Mouse (Mus musculus) 3T3-L1 (cell line): ENCODE results near the gene Pim3.

ENCODE experiments used
- DNase-seq: peaks from one replicate; pipeline ENCODE4 v3.0.0-alpha.2; 2015; ENCODE audit warnings: low read depth, low spot score

Pim3 gene

DNA sequence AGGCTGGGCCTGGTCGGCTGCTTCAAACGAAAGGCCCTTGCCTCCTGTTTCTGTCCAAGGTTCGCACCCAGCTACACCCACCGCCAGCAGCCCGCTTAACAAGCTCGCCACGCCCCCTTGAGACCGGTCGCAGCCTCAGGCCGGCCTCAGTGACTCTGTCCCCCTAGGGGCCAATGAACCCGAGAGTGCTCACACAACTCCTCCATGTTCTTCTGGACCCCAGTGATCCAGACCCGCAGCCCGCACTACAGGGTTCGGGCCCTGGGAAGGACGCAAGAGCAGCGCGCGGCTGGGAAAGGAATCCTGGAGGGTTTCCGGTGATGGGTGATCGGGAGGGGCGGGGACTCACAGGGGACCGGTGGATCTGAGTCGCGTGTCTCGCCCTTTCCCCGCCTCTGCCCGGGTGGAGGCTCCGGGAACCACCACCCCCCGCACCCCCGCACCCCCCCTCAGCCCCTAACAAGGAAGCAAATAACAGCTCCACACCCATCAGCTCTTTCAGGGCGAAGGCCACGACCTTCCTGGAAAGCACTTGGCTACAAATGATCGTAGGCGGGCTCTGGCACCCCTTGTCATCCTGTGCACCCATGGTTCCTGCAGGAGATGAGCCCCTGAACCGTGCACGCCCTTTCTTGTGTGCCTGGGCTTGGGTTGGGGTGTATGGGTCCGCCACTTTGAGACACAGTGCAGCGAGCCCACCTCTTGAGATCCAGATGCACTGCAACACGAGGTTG lies 24.6 kb upstream of the Pim3 start:
- peak; percentile 66 for DNase-seq

GRCm38 (mm10) chr15:88837977-88838376 lies 24.0 kb upstream of the Pim3 start:
- peak; percentile 48 for DNase-seq

GRCm38 (mm10) chr15:88839271-88839670 lies 22.7 kb upstream of the Pim3 start:
- no peak for DNase-seq

- DNase-seq: no peak
Observed at GRCm38 (mm10) chr15:88840126-88840525, 21.9 kb upstream of the Pim3 start.

DNA sequence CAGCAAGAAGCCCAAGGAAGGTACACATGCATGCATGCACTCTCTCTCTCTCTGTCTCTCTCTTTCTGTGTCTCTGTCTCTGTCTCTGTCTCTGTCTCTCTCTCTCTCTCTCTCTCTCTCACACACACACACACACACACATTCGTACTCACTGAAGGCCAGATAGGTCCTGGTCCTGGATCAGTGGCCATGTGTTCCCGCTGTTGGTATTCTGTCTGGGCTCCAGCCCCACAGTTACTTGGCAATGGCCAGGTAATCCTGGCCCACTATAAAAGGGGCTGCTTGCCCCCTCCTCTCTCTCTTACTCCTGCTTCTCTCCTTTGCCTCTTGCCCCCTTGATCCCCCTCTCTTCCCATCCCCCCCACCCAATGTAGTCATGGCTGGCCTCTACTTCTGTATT lies 20.8 kb upstream of the Pim3 start:
- DNase-seq: no peak

DNA sequence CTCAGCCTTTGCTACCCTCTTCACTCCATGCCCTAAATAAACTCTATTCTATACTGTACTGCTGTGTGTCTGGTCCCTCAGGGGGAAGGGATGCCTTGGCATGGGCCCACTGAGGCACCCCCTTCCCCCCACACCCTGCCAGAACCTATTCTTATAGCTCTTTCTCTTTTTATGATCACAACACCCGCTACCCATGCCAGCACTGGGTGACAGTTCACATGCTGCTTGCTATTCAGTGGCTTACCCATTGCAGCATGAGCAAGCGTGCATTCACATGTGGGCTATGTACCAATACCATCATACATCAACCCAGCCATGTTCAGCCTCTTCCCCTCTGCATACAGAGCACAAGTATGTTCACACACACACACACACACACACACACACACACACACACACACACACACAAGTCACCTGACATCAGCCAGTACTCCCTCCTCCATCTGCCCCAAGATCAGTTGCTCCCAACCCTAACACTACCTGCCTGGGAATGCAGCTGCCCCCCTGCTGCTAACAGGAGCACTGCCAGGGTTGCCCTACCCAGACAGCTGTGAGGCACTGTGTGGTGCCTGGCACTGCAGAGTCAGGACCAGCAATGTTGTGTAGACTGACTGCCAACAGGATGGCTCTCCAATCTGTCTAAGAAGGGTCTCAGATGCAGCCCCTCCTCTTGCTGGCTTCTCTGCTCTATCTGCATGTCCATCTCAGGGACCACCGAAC lies 20.2 kb upstream of the Pim3 start:
- no peak for DNase-seq

GRCm38 (mm10) chr15:88842300-88842673 lies 19.7 kb upstream of the Pim3 start:
- no peak for DNase-seq

DNA sequence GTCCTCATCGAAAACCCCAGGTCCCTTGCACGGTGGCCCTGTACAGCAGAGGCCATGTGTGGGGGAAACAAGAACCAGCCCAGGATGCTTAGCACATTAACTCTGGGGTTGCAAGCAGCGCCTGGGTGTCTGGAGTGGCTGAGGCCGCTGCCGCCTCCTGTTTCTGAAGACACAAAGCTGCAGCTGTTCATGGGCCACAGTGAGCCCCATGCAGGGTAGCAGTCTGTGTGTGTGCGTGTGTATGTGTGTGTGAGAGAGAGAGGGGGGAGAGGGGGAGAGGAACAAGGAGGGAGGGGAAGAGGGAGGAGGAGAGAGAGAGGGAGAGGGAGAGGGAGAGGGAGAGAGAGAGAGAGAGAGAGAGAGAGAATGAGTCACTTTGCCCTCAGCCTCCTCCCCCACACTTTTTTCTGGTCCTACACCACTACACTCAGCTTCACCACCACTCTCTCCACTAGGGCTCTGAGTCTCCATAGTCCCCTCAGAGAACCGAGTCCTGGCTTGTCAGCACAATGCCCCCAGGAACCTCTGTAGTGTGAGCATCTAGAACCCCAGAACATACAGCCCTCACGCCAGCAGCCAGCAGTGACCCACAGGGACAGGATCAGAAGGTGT lies 18.4 kb upstream of the Pim3 start:
- peak; percentile 66 for DNase-seq

- no peak for DNase-seq
Observed at GRCm38 (mm10) chr15:88844966-88845365, 17.0 kb upstream of the Pim3 start.

- no peak for DNase-seq
Observed at GRCm38 (mm10) chr15:88848661-88849060, 13.3 kb upstream of the Pim3 start.

DNA sequence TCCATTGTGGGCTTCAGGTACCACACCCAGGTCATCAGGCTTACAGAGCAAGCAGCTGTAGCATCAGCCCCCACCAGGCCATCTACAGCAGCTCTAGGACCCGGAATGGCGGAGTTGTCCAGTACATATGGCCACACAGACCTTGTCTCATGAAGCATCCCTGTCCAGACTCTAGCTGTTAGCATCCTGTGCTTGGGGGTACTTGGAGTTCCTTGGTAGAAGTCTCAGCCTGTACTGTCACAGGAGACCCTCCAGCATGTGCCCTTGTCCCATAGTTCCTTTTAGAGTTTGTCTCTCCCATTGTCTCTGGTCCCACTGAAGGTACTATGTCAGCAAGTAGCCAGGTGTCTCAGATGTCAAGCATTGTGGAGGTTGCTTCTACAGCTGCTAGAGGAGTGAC lies 12.4 kb upstream of the Pim3 start:
- no peak for DNase-seq

DNA sequence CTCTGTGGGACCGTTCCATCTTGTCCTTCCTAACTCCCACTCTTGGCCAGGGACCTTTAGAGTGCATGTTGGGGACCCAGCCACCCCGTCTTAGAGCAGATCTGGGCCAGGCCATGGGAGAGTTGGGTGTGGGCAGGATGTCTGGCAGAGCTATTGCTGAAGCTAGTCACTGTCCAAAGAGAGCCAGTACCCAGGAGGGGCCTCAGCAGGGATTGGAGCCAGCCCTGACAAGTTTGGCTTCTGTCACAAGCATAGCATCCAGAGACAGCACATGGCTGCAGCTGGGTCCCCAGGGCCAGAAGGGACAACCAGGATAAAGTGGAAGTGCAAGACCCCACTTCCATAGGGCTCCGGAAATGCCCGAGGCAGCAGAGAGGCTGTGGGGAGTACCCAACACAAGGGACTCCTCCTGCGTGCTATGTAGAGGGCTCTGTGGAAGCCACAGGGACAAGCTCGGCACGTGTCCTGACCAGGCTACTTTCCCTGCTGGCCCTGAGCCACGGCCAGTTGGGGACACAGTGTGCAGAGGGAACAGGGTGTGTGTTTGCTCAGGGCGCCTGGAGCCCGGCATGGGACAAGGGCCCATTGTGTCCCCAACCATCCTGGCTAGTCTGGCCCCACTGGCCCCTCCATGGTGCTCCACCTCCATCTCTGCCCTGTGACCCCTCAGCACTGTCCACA lies 11.7 kb upstream of the Pim3 start:
- no peak for DNase-seq

DNA sequence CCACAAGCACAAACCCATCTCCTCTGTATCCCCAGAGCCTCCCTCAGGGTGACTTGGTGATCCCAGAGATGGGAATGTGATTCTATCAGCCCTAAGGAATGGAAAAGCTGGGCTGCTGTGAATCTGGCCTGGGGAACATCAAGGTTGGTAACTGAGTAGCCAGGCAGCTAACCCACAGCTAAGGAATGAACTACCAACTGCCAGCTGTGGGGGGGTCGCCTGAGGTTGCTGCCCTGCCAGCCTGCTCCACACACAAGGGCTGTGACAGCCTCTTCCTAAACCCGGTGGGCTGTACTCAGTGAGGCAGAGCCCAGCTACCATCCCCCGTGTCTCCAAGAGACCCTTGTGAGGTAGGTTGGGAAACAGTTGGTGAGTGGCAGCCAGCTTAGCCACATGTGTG lies 10.9 kb upstream of the Pim3 start:
- no peak for DNase-seq

DNA sequence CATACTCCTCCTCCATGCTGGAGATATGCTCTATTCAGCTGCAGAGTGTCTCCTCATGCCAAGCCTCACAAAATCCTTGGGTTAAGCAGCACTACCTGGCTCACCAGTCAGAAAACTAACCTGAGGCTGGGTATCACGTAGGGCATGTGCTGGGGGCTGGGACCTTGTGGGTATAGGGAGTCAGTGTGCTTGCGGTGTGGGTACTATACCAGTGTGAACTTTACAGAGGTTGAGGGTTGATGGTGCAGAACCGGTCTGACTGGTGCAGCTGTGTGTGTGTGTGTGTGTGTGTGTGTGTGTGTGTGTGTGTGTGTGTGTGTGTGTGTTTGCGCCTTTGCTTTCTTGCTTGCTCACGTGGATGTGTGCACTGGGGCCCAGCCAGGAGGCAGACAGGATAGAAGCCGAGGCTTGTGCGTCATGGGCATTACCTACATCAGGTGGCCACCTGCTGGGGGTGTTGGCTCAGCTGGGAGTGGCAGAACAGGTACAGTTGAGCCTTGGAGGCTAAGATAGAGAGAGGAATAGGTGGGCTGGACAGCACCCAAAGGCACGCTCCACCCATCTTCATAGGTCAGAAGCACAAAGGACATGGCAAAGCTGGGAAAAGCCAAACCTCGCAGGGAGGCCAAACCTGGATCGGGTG lies 10.4 kb upstream of the Pim3 start:
- no peak for DNase-seq

DNA sequence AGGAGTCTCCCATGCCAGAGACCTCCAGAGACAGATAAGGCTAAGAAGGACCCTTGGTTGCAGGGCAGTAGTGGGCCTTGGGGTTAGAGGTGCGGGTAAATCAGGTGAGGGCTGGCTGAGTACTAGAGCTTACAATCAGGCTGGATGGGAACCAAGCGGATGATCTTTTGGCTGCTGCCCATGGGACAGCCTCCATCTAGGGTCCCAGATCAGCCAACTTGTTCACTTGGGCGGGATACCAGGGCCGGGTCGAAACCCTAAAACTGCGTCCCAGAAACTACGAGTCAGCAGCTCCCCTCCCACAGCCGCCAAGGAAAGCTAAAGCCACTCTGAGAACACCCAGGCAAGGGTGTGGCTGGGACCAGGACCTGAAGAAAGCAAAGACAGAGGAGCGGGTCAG lies 8.9 kb upstream of the Pim3 start:
- no peak for DNase-seq

GRCm38 (mm10) chr15:88854119-88854968 lies 7.6 kb upstream of the Pim3 start:
- DNase-seq: peak; percentile 63

DNA sequence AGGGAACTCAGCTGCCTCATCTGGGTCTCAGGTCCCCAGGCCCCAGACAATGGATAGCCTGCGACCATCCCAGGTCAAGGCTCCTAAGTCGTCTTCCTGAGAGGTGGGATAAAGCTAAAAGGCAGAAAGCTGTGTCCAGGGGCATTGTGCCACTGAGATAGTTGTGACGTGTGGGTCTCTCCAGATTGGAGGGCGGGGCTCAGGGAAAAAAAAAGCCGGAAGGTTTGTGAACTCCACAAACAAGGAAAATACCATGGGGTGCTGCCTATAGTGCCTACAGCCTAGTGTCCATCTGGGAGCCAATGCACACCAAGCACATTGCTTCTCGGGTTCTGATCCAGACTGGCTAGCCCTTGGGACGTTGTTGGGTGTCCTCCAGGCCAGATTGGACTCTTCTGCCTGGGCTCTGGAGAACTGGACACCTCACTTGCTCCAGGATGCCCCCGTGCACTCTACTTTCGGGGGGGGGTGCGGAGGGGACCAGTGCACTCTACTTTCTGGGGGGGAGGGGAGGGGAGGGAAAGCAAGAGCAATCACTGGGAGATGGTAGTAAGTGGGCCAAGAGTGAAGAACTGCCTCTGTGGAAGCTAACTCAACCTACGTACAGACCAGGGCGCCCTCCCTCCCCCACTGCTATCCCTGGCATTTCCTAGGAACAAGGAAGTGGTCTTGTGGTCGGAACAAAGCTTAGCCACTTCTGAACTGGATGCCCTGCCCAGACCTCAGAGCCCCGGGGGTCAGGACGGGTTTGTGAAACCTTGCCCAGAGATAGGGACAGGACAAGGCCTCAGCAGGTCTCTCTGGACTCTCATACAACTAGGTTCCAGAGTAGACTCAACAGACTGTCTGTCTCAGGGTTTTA lies 6.8 kb upstream of the Pim3 start:
- peak; percentile 79 for DNase-seq

DNA sequence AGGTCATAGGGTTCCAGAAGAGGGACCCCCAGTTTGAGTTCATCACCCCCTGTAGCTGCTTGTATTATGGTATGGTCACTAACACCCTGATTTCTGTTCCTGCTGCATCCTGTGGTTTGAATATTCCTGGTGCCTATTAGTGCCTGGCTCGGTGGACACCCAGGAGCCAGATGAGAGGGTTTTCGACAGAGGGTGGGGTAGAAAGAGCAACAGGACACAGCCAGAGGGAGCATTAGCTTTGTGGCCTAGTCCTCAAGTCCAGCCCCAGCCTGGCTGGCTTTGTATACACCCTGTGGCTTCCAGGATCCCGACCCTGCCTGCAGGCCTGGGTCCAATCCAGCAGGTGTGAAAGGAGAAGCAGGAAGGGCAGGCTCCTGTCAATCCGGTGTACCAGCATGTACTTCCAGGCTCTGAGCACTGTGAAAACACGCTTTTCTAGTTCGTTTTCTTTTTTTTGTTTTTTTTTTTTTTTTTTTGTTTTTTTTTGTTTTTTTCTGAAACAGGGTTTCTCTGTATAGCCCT lies 6.0 kb upstream of the Pim3 start:
- DNase-seq: no peak

DNA sequence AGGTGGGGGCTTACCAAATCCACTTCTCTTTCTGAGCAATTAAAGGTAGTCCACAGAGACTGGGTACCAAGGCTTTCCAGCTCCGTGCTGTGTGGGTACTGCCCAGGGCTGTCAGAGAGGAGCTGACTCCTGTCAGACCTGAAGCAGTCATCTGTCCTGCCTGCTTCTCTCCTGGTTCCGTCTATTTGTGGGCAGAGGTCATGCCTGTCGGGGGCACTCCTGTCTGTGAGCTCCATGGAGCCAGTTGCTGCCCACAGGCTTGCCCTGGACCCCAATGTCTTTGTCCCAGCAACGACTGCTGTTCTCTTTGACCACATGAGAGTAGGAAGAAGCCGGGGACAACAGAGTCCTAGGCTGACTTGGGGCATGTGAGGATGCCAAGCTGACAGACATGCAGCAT lies 5.4 kb upstream of the Pim3 start:
- no peak for DNase-seq

DNA sequence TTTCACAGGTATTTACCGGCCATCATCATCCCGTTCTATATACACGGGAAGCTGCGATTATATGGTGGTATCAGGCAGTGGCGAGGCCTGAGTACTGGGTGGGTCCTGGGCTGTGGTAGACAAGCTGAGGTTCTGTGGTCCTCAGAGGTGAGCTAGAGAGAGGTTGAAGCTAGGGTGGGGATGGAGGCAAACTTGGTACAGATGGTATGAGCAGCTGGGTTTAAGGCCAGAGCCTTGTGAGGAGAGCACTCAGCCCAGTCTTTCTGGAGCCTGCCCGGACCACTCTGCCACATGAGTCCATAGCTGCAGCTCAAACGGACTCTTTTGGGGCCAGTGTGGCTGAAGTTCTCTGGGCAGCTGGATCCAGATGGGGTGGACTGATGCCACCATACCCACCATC lies 4.6 kb upstream of the Pim3 start:
- no peak for DNase-seq
